Mouse (Mus musculus): ENCODE measurements around the gene Srgap2.

DNA sequence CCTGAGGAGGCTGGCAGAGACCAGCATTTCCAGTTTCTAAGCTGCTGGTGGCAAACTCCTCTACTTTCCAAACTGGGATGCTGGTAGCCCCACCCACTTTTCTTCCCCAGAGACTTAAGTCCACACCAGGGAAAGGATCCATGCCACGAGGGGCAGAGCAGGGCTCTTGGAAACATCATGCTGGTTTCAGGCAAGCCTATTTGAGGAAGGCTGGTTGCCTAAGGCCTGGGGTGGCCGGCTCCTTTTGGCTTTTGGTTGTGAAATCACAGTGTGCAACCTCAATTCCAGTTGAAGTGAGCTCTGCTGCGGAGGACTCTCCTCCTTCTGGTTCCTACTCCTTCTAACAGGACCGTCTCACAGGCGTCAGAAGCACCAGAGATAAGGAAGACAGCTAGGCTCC is 240.3 kb downstream of the Srgap2 start:
- no peak for TF ChIP-seq POLR2A (IDR thresholded peaks at IDR 0.05; ENCODE audit: extremely low read depth, insufficient read depth, low read length)
- TF ChIP-seq CTCF (IDR thresholded peaks at IDR 0.05; ENCODE audit: low read depth, low read length): no peak
